Mouse (Mus musculus) forelimb bud, embryonic 11.5 days (tissue): ENCODE measurements around the gene Vmn2r40.
"Not testable (repeated sequence)": the region's sequence is repeated elsewhere in the genome, so short reads cannot be mapped to it uniquely, and the experiment has no call there.

ENCODE experiments used
- DNase-seq: peaks from one replicate; pipeline ENCODE4 v3.0.0-alpha.2; 2012; ENCODE audit warnings: low read depth, low spot score

Gene Vmn2r40

GRCm38 (mm10) chr7:8931335-8931734 is at the start of gene Vmn2r40:
TSS of gene Vmn2r40 (minus strand) at chr7:8931435.
- DNase-seq = not testable (repeated sequence)
